Mouse (Mus musculus) C2C12 (cell line): ENCODE measurements around the gene Aktip. TPM values are rescaled to one million over a fixed set of nuclear protein-coding genes. Genes with fewer than 3 reads are reported as not detected.

Experiments used
- H3K27me3 ChIP-seq: one replicate; pipeline ENCODE4 v1.6.1; 2011; ENCODE audit not compliant: control insufficient read depth, insufficient read depth, insufficient read length
- H3K36me3 ChIP-seq: one replicate; pipeline ENCODE4 v1.6.1; 2011; ENCODE audit not compliant: control insufficient read depth, insufficient read depth
- H3K4me3 ChIP-seq: one replicate; pipeline ENCODE4 v1.5.1; 2011; ENCODE audit warnings: mild to moderate bottlenecking, control low read depth; ENCODE audit not compliant: poor library complexity, insufficient read depth, severe bottlenecking
- H3K79me2 ChIP-seq: one replicate; pipeline ENCODE4 v1.6.1; 2011; ENCODE audit not compliant: control insufficient read depth, insufficient read depth
- H3K79me3 ChIP-seq: one replicate; pipeline ENCODE4 v1.6.1; 2011; ENCODE audit warnings: low read depth, control low read depth
- H3ac ChIP-seq: one replicate; pipeline ENCODE3; 2011; ENCODE audit warnings: low read depth; ENCODE audit not compliant: control insufficient read depth, insufficient read length
- CEBPB ChIP-seq: IDR thresholded peaks from one replicate; pipeline ENCODE4 v1.6.1; 2011; ENCODE audit warnings: low read depth, mild to moderate bottlenecking, control low read depth, moderate library complexity
- CTCF ChIP-seq: IDR thresholded peaks from one replicate; pipeline ENCODE4 v1.5.1; 2011; ENCODE audit not compliant: control insufficient read depth, insufficient read depth, insufficient read length
- FOSL1 ChIP-seq: IDR thresholded peaks from one replicate; pipeline ENCODE4 v1.8.0; 2011; ENCODE audit warnings: mild to moderate bottlenecking, low read length; ENCODE audit not compliant: poor library complexity, insufficient read depth, severe bottlenecking
- MAX ChIP-seq: IDR thresholded peaks from one replicate; pipeline ENCODE4 v1.6.1; 2011; ENCODE audit warnings: mild to moderate bottlenecking, control low read depth
- MYOD1 ChIP-seq: IDR thresholded peaks from one replicate; pipeline ENCODE4 v1.6.1; 2011; ENCODE audit warnings: low read depth; ENCODE audit not compliant: control insufficient read depth, insufficient read length
- MYOG ChIP-seq: IDR thresholded peaks from one replicate; pipeline ENCODE4 v1.6.1; 2011; ENCODE audit not compliant: control insufficient read depth, insufficient read length; ENCODE audit errors: extremely low read depth
- USF1 ChIP-seq: IDR thresholded peaks from one replicate; pipeline ENCODE4 v1.6.1; 2011; ENCODE audit warnings: low read depth, mild to moderate bottlenecking, control low read depth, moderate library complexity
- polyA plus RNA-seq: library from polyadenylated mRNA; unstranded; fragments of >200 nt; fragmentation: generic; extraction: Trizol; gene quantifications from one replicate; pipeline ENCODE4 v1.2.1, GENCODE M21; 2012; ENCODE audit warnings: missing spikeins

Aktip gene
- polyA plus RNA-seq, 1 experiment: 13.0 TPM

GRCm38 (mm10) chr8:91098106-91098505, 101.7 kb downstream of the Aktip start:
- no peaks in the 10 kb centered on the region for H3K36me3 ChIP-seq
- no peaks in the 10 kb centered on the region for H3K27me3 ChIP-seq
- no peak overlapping the region for H3ac ChIP-seq
- no peaks in the 10 kb centered on the region for H3K79me2 ChIP-seq
- TF ChIP-seq CEBPB: no peak
- H3K79me3 ChIP-seq: no peaks in the 10 kb centered on the region
- H3K4me3 ChIP-seq: no peak overlapping the region

GRCm38 (mm10) chr8:91094135-91094534, 105.6 kb downstream of the Aktip start:
- Histone ChIP-seq H3K27me3 (no peaks in the 10 kb centered on the region), H3K36me3 (peaks cover 16% of the 10 kb centered on the region)
- TF ChIP-seq MYOG: no peak
- TF ChIP-seq USF1: no peak
- no peak for TF ChIP-seq CTCF
- no peak for TF ChIP-seq MYOD1
- no peak for TF ChIP-seq FOSL1
- no peak for TF ChIP-seq MAX
- no peak for TF ChIP-seq CEBPB

DNA sequence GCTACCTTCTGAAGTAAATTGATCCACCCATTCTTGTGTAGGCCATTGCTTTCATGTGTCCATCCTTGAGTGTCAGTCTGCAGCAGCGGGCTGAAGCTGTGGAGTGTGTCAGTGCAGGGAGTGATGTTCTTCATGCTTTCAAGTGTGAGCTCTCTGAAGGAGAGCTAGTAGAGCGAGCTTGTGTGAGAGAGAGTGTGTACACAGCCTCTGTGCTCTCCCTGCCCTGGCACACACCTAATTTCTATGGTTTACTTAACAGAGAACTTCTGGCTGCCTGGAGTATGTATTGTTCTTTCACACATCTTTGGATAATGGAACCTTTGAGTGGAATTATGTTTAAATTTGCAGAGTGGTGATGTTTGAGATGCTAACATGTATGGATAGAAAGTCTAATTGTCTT, 110.2 kb downstream of the Aktip start:
- H3K79me2 ChIP-seq: no peaks in the 10 kb centered on the region
- H3K27me3 ChIP-seq: no peaks in the 10 kb centered on the region
- no peak for TF ChIP-seq FOSL1
- TF ChIP-seq MYOG: no peak
- no peak for TF ChIP-seq USF1
- TF ChIP-seq MAX: no peak
- no peak for TF ChIP-seq CTCF
- H3ac ChIP-seq: no peak overlapping the region
- no peak overlapping the region for H3K4me3 ChIP-seq
- H3K79me3 ChIP-seq: no peaks in the 10 kb centered on the region
- H3K36me3 ChIP-seq: peaks cover 23% of the 10 kb centered on the region

More at GRCm38 (mm10) chr8:91094135-91094534, 105.6 kb downstream of the Aktip start:
- no peak overlapping the region for H3K4me3 ChIP-seq
- H3ac ChIP-seq: no peak overlapping the region
- H3K79me2 ChIP-seq: no peaks in the 10 kb centered on the region
- H3K79me3 ChIP-seq: no peaks in the 10 kb centered on the region

DNA sequence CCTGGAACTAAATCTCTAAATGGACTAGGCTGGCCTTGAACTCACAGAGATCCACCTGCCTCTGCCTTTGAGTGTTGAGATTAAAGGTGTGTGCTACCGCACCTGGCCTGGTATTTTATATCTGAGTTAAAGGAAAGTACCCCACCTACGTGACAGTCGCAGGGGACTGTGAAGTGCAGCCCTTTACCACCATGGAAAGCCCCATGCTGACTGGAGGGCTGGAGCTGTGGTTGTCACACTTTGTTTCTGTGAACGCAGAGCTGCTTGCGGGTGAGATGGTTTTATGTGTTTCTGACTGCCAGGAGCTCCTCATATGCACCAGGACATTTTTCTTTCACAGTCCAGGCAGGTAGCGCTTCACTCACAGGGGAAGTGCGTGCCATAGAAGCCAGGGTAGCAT, 111.3 kb downstream of the Aktip start:
- no peaks in the 10 kb centered on the region for H3K27me3 ChIP-seq
- peaks cover 27% of the 10 kb centered on the region for H3K36me3 ChIP-seq
- no peaks in the 10 kb centered on the region for H3K79me2 ChIP-seq
- TF ChIP-seq FOSL1: no peak
- no peak for TF ChIP-seq USF1
- no peak for TF ChIP-seq MAX
- no peak for TF ChIP-seq CEBPB
- no peak for TF ChIP-seq CTCF
- TF ChIP-seq MYOD1: no peak
- TF ChIP-seq MYOG: no peak
- H3ac ChIP-seq: no peak overlapping the region
- H3K4me3 ChIP-seq: no peak overlapping the region
- no peaks in the 10 kb centered on the region for H3K79me3 ChIP-seq

DNA sequence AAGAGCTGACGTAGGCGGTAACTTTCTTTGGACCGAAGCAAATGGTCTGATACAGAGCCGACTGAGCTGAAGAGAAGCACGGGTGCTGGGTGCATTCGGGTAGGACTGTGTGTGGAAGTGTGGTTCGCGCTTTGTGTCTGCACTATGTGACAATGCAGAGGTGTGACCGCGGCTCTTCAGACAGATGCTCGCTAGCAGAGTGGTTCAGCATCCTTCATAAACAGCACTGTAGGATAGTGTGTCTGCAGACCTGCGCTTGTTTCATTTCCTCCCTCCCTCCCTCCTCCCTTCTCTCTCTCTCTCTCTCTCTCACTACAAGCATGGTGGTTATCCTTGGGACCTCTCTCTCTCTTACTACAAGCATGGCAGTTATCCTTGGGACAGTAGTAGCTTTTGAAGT, 117.3 kb downstream of the Aktip start:
- H3ac ChIP-seq: no peak overlapping the region
- TF ChIP-seq MAX (no peak), FOSL1 (no peak), CEBPB (no peak), CTCF (no peak), MYOD1 (no peak), MYOG (no peak), USF1 (no peak)
- no peaks in the 10 kb centered on the region for H3K79me3 ChIP-seq
- H3K4me3 ChIP-seq: no peak overlapping the region
- H3K27me3 ChIP-seq: no peaks in the 10 kb centered on the region
- no peaks in the 10 kb centered on the region for H3K79me2 ChIP-seq
- H3K36me3 ChIP-seq: peaks cover 12% of the 10 kb centered on the region

DNA sequence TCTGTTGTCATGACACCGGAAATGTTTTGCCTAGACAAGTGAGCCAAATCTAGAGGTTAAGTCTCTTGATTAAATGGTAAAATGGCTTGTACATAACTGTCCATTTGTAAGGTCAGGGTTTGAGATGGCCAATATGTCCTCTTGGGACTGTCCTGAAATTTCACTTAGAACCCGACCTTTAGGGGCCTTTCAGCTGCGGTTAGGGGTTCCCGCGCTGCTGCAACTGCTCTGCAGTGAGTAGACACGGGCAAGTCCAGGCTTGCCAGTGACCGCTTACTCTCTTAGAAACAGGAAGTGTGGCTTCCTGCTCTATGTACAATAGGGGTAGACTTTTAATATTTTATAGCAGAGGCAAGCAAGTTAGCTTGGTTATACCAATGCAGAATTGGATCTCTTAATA, 117.9 kb downstream of the Aktip start:
- TF ChIP-seq CTCF: no peak
- TF ChIP-seq MAX: no peak
- TF ChIP-seq USF1: no peak
- no peak for TF ChIP-seq CEBPB
- no peak for TF ChIP-seq FOSL1
- TF ChIP-seq MYOD1: no peak
- no peak for TF ChIP-seq MYOG
- Histone ChIP-seq H3ac (no peak overlapping the region), H3K27me3 (no peaks in the 10 kb centered on the region), H3K4me3 (no peak overlapping the region), H3K36me3 (peaks cover 12% of the 10 kb centered on the region), H3K79me3 (no peaks in the 10 kb centered on the region), H3K79me2 (no peaks in the 10 kb centered on the region)

DNA sequence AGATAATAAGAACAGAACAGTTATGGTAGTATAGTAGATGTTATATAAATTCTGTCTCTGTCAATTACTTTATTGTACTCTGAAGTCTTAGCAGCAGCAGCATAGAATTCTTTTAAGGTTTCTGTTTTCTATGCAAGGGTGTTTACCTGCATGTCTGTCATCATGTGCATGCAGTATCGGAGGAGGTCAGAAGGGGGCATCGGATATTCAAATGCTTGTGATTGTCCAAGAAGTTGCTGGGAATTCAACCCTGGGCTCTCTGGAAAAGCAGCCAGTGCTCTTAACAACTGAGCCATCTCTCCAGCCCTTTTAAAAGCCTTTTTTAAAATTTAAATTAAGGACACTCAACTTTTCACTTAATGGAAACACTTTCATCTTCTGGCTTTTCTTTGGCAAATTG, 120.1 kb downstream of the Aktip start:
- Histone ChIP-seq H3K79me3 (no peaks in the 10 kb centered on the region), H3K79me2 (no peaks in the 10 kb centered on the region), H3ac (no peak overlapping the region), H3K36me3 (peaks cover 5% of the 10 kb centered on the region), H3K4me3 (no peak overlapping the region), H3K27me3 (no peaks in the 10 kb centered on the region)
- no peak for TF ChIP-seq FOSL1
- TF ChIP-seq MYOD1: no peak
- TF ChIP-seq MYOG: no peak
- TF ChIP-seq USF1: no peak
- no peak for TF ChIP-seq CTCF
